Mouse (Mus musculus) neural tube, embryonic 14.5 days (tissue): ENCODE measurements around the gene Ndfip2. TPM values are rescaled to one million over a fixed set of nuclear protein-coding genes. Genes with fewer than 3 reads are reported as not detected.

Source experiments
- ATAC-seq: fragments of 200-750 bp; cut with Nextera tagmentation; 2 replicates; pipeline ENCODE4 v1.8.0; 2017; ENCODE audit warnings: low read depth, mild to moderate bottlenecking, moderate TSS enrichment, moderate library complexity
- H3K27ac ChIP-seq: fragments of 300-500 bp; sonication (generic); 2 replicates; pipeline ENCODE4 v1.5.1; 2014; ENCODE audit warnings: low read depth, mild to moderate bottlenecking, control low read depth, low read length, moderate library complexity, mixed read lengths
- H3K27me3 ChIP-seq: fragments of 300-500 bp; sonication (generic); 2 replicates; pipeline ENCODE4 v1.6.1; 2014; ENCODE audit warnings: low read length; ENCODE audit not compliant: control insufficient read depth, insufficient read depth
- H3K36me3 ChIP-seq: fragments of 300-500 bp; sonication (generic); 2 replicates; pipeline ENCODE4 v1.6.1; 2014; ENCODE audit warnings: low read length, mixed read lengths; ENCODE audit not compliant: control insufficient read depth, insufficient read depth
- H3K4me1 ChIP-seq: fragments of 300-500 bp; sonication (generic); 2 replicates; pipeline ENCODE4 v1.6.1; 2014; ENCODE audit warnings: low read length; ENCODE audit not compliant: control insufficient read depth, insufficient read depth
- H3K4me2 ChIP-seq: fragments of 300-500 bp; sonication (generic); 2 replicates; pipeline ENCODE4 v1.6.1; 2014; ENCODE audit warnings: mild to moderate bottlenecking, low read depth, low read length, control low read depth
- H3K4me3 ChIP-seq: fragments of 300-500 bp; sonication (generic); 2 replicates; pipeline ENCODE4 v1.5.1; 2014; ENCODE audit warnings: low read depth, low read length, control low read depth, mixed read lengths
- H3K9ac ChIP-seq: fragments of 300-500 bp; sonication (generic); replicated peaks from 2 replicates; pipeline ENCODE4 v1.6.1; 2014; ENCODE audit warnings: low read depth, mild to moderate bottlenecking, control low read depth, low read length, mixed read lengths
- H3K9me3 ChIP-seq: fragments of 300-500 bp; sonication (generic); 2 replicates; pipeline ENCODE4 v1.6.1; 2016; ENCODE audit warnings: low read length; ENCODE audit not compliant: control insufficient read depth
- WGBS: fragments of 180-500 bp; shearing (Covaris S2); extraction: QIAGEN DNeasy Blood & Tissue Kit; methylation state at CpG from one replicate; pipeline ENCODE4 v1.1.7; 2014; 5-methylcytosine and 5-hydroxymethylcytosine counted together
- polyA plus RNA-seq: library from polyadenylated mRNA; unstranded; fragments of >200 nt; fragmentation: Nextera tagmentation; extraction: Ambion mirVana; gene quantifications from 2 replicates; pipeline ENCODE4 v1.2.1, GENCODE M21; 2014

Ndfip2 gene
- polyA plus RNA-seq, 1 experiment from 2014 or later: 141 TPM

DNA sequence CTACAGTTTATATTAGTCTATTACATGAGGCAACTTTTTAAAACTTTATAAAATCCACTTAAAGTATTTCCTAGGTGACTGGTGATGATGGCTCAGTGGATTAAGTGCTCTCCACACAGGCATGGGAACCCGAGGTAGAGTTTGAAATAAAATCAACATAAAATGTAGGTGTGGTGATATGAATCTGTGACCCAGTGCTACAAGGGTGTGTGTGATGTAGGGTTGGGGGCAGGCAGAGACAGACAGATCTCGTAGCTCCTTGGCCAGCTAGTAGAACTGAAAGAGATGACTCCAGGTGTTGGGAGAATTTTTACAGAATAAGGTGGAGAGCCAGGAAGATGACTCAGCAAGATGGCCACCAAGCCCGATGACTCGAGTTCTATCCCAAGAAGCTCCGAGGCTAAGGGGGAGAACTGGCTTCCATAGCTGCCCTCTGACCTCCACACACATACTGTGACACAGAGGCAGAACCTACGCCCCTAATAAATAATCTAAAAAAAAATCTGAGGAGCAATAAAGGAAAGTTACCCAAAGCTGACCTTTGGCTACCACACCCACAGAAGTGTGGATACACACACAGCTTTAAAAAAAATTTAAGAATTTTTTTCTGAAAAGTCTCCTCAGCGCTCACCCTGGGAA is 14.4 kb upstream of the Ndfip2 start:
- Histone ChIP-seq H3K9ac (no peak overlapping the region), H3K4me3 (no peak overlapping the region), H3K4me1 (no peaks in the 10 kb centered on the region), H3K4me2 (no peak overlapping the region), H3K9me3 (no peaks in the 10 kb centered on the region), H3K36me3 (no peaks in the 10 kb centered on the region), H3K27ac (no peak overlapping the region), H3K27me3 (no peaks in the 10 kb centered on the region)
- ATAC-seq: no peak
- WGBS: 92% methylated on average over 7 of the region's 7 CpGs

- Histone ChIP-seq H3K9ac (no peak overlapping the region), H3K27ac (no peak overlapping the region), H3K4me2 (no peak overlapping the region), H3K4me3 (no peak overlapping the region), H3K4me1 (no peaks in the 10 kb centered on the region), H3K9me3 (no peaks in the 10 kb centered on the region), H3K27me3 (no peaks in the 10 kb centered on the region), H3K36me3 (no peaks in the 10 kb centered on the region)
- no peak for ATAC-seq
Measured at GRCm38 (mm10) chr14:105251038-105251437, 7.3 kb upstream of the Ndfip2 start.

GRCm38 (mm10) chr14:105253304-105253703 is 5.1 kb upstream of the Ndfip2 start:
- Histone ChIP-seq H3K4me2 (no peak overlapping the region), H3K27me3 (no peaks in the 10 kb centered on the region), H3K9me3 (no peaks in the 10 kb centered on the region), H3K36me3 (no peaks in the 10 kb centered on the region), H3K4me3 (no peak overlapping the region), H3K4me1 (no peaks in the 10 kb centered on the region), H3K9ac (no peak overlapping the region), H3K27ac (no peak overlapping the region)
- no peak for ATAC-seq
- WGBS: 32% methylated on average over 7 of the region's 7 CpGs

DNA sequence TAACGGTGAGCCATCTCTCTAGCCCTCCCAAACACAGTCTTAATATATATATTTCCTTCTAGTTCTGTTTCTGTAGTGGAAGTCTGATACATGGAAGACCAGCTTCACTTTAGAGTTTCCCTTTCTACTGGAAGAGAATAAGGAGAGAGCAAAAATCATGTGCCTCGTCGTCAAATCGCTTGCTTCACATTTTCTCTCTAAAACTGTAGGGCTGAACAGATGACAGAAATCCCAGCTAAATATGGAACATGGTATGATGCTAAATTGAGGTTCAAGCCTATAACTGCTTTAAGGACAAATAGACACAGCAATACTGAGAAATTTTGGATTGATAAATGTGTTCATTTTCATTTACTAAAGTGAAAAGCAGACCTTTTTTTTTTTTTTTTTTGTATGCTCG is 4.0 kb upstream of the Ndfip2 start:
- H3K27me3 ChIP-seq: 0 out of 2 replicates have a peak, but pooled peaks cover 2% of the 10 kb centered on the region

GRCm38 (mm10) chr14:105255620-105256019 is 2.8 kb upstream of the Ndfip2 start:
- Histone ChIP-seq H3K27ac (no peak overlapping the region), H3K4me2 (no peak overlapping the region), H3K9me3 (no peaks in the 10 kb centered on the region), H3K9ac (no peak overlapping the region), H3K27me3 (0 out of 2 replicates have a peak, but pooled peaks cover 2% of the 10 kb centered on the region), H3K36me3 (no peaks in the 10 kb centered on the region), H3K4me1 (peaks cover 4% of the 10 kb centered on the region), H3K4me3 (no peak overlapping the region)
- WGBS: 89% methylated on average over 7 of the region's 7 CpGs
- no peak for ATAC-seq

More for the DNA sequence above, 4.0 kb upstream of the Ndfip2 start:
- 93% methylated on average over 5 of the region's 5 CpGs for WGBS
- Histone ChIP-seq H3K4me3 (no peak overlapping the region), H3K9ac (no peak overlapping the region), H3K36me3 (no peaks in the 10 kb centered on the region), H3K27ac (no peak overlapping the region), H3K4me2 (no peak overlapping the region), H3K9me3 (no peaks in the 10 kb centered on the region), H3K4me1 (no peaks in the 10 kb centered on the region)
- ATAC-seq: no peak

GRCm38 (mm10) chr14:105259035-105259880 is 885 bp downstream of the Ndfip2 start:
- peak overlapping the region; percentile 94 for H3K27ac ChIP-seq
- 0 out of 2 replicates have a peak, but pooled peaks cover 2% of the 10 kb centered on the region for H3K27me3 ChIP-seq
- H3K4me3 ChIP-seq: peak overlapping the region; percentile 91
- no peaks in the 10 kb centered on the region for H3K9me3 ChIP-seq
- H3K9ac ChIP-seq: peak overlapping the region; percentile 91
- 7% methylated on average over 34 of the region's 34 CpGs for WGBS
- no peaks in the 10 kb centered on the region for H3K36me3 ChIP-seq
- peaks cover 6% of the 10 kb centered on the region for H3K4me1 ChIP-seq
- peak overlapping the region; percentile 62 for H3K4me2 ChIP-seq
- peak; percentile 80 for ATAC-seq

GRCm38 (mm10) chr14:105262923-105263322 is 4.5 kb downstream of the Ndfip2 start:
- no peaks in the 10 kb centered on the region for H3K9me3 ChIP-seq
- ATAC-seq: no peak
- H3K4me1 ChIP-seq: peaks cover 6% of the 10 kb centered on the region
- H3K27me3 ChIP-seq: 0 out of 2 replicates have a peak, but pooled peaks cover 2% of the 10 kb centered on the region
- H3K27ac ChIP-seq: no peak overlapping the region
- H3K4me3 ChIP-seq: no peak overlapping the region
- no peak overlapping the region for H3K9ac ChIP-seq
- no peaks in the 10 kb centered on the region for H3K36me3 ChIP-seq
- WGBS: 51% methylated on average over 5 of the region's 5 CpGs
- H3K4me2 ChIP-seq: no peak overlapping the region

GRCm38 (mm10) chr14:105267095-105267494 is 8.7 kb downstream of the Ndfip2 start:
- Histone ChIP-seq H3K9me3 (no peaks in the 10 kb centered on the region), H3K4me3 (no peak overlapping the region), H3K27me3 (no peaks in the 10 kb centered on the region), H3K4me2 (no peak overlapping the region), H3K36me3 (no peaks in the 10 kb centered on the region), H3K9ac (no peak overlapping the region), H3K4me1 (no peaks in the 10 kb centered on the region), H3K27ac (no peak overlapping the region)
- no peak for ATAC-seq
- WGBS: 74% methylated on average over 6 of the region's 6 CpGs

DNA sequence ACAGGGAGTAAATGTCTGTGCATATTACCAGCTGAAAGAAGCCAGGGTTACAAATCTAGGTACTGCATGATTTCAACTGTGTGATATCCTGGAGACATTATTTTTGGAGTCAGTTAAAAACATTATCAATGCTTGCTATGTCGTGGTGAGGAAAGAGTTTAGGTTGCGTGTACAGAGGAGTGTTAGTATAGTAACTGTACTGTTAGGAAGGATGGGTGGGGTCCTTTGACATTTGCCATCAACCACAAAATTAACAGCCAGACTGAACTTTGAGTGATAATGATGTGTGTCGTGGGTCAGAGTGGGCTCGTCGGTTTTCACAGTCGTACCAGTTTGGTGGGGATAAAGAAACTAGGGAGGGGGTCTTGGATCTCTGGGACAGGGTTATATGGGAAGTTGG is 13.7 kb downstream of the Ndfip2 start:
- no peaks in the 10 kb centered on the region for H3K4me1 ChIP-seq
- no peak overlapping the region for H3K27ac ChIP-seq
- ATAC-seq: no peak
- WGBS: 80% methylated on average over 6 of the region's 6 CpGs
- H3K9ac ChIP-seq: no peak overlapping the region
- H3K9me3 ChIP-seq: no peaks in the 10 kb centered on the region
- no peak overlapping the region for H3K4me3 ChIP-seq
- no peaks in the 10 kb centered on the region for H3K27me3 ChIP-seq
- H3K4me2 ChIP-seq: no peak overlapping the region
- H3K36me3 ChIP-seq: no peaks in the 10 kb centered on the region
